Mouse (Mus musculus) olfactory bulb, adult 2 months (tissue): ENCODE results near the gene Krt20.

ENCODE experiments used
- CTCF ChIP-seq: fragments of 200-500 bp; IDR thresholded peaks from 2 replicates; pipeline ENCODE4 v1.5.1; 2012; ENCODE audit warnings: low read depth, mild to moderate bottlenecking, low read length, moderate library complexity; ENCODE audit not compliant: insufficient read depth
- POLR2A ChIP-seq: fragments of 200-500 bp; IDR thresholded peaks from 2 replicates; pipeline ENCODE4 v1.6.1; 2012; ENCODE audit warnings: mild to moderate bottlenecking, low read depth, low read length, moderate library complexity; ENCODE audit not compliant: insufficient read depth

GRCm38 (mm10) chr11:99471946-99472345, 34.0 kb upstream of the Krt20 start:
- no peak for TF ChIP-seq POLR2A
- TF ChIP-seq CTCF, result no peak
